Mouse (Mus musculus): ENCODE measurements around the gene C87436. TPM values are rescaled to one million over a fixed set of nuclear protein-coding genes. Genes with fewer than 3 reads are reported as not detected.

Gene C87436
- total RNA-seq (2014; rRNA removed): 20.5 and 24.8 TPM in 2 replicates
- 19.6 and 21.9 TPM in 2 replicates for polyA plus RNA-seq (2015; fragmentation: Nextera tagmentation; extraction: Ambion mirVana)

DNA sequence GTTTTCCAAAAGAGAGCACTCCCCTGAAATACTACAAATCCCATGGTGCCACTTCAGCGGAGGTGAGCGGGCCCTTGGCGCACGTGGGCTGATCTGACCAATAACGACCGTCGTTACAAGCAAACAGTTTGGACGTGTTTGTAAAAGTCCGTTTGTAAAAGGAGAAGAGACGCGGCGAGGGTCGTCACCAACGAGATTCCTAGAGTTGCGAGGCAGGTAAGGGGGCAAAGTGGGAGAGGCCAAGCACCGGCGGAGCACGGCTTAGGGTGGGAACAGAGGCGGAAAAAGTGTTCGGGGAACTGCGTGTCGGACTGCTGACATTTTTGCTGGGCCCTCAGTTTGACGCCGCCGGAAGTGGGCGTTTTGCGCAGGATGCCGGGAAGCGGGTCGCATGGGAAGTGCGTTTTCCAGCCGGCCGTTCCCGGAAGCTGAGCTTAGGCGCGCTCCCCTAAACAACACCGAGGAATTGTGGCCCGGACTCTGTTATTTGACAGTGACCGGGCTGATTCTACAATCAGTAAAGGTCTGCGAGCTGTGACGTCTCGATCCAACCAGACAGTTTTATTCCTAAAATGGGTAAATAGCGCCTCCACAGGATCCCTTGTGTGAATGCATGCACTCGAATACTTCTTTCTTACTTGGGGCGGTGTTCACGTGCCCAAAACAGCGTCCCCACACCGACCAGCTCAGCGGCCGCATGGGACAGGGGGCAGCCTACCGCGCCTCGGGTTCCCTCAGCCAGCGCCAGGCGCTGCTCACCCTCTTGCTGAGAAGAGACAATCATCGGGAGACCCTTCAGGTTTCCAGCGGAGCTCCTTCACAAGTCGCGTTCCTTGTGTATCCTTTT, at the start of gene C87436:
Gene C87436 (plus strand): TSS at position 103 of the 847 bp plus-strand sequence.
- Histone ChIP-seq H3K4me1 (ENCODE audit: insufficient read depth) (peaks cover 7% of the 10 kb centered on the region), H3K9me3 (ENCODE audit: low read length) (no peaks in the 10 kb centered on the region), H3K4me3 (ENCODE audit: low read depth, low read length) (peak within 1 kb of the TSS; percentile 52), H3K36me3 (ENCODE audit: insufficient read depth) (peaks cover 31% of the 10 kb centered on the region), H3K4me2 (ENCODE audit: low read depth) (peak within 1 kb of the TSS; percentile 62), H3K9ac (peak within 1 kb of the TSS; percentile 72), H3K27ac (ENCODE audit: low read depth, low read length) (peak within 1 kb of the TSS; percentile 82), H3K27me3 (ENCODE audit: insufficient read depth, low read length) (no peaks in the 10 kb centered on the region)
- WGBS: 2% methylated on average over 59 of the region's 59 CpGs
- ATAC-seq (peak; percentile 95), DNase-seq (peak; percentile 98)
- peak; percentile 78 for TF ChIP-seq CTCF (IDR thresholded peaks at IDR 0.05; ENCODE audit: low read depth)

GRCm38 (mm10) chr6:86388461-86388860, 49.7 kb upstream of the C87436 start:
- Histone ChIP-seq H3K27ac (ENCODE audit: low read depth, low read length) (no peak overlapping the region), H3K4me3 (ENCODE audit: low read depth, low read length) (no peak overlapping the region), H3K9ac (no peak overlapping the region), H3K27me3 (ENCODE audit: insufficient read depth, low read length) (no peaks in the 10 kb centered on the region), H3K36me3 (ENCODE audit: insufficient read depth) (peaks cover 66% of the 10 kb centered on the region), H3K4me2 (ENCODE audit: low read depth) (no peak overlapping the region), H3K4me1 (ENCODE audit: insufficient read depth) (no peaks in the 10 kb centered on the region), H3K9me3 (ENCODE audit: low read length) (no peaks in the 10 kb centered on the region)
- WGBS: 90% methylated on average over 18 of the region's 18 CpGs
- TF ChIP-seq CTCF (IDR thresholded peaks at IDR 0.05; ENCODE audit: low read depth): no peak
- ATAC-seq: no peak
- no peak for DNase-seq

DNA sequence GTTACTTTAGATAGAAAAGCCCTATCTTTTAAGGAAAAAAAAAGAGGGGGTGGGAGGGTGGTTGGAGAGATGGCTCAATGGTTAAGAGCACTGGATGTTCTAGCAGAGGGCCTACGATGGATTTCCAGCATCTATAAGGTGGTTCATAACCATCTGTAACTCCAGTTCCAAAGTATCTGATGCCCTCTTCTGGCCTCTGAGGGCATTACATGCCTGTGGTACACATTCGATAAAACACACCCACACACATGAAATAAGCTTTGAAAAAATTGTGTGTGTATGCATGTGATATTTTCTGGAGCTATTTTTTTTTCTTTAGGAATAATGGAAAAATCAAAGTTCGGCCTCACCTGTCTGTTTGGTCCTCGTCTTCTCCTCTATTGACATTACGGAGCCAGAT, 46.8 kb upstream of the C87436 start:
- Histone ChIP-seq H3K4me3 (ENCODE audit: low read depth, low read length) (no peak overlapping the region), H3K27me3 (ENCODE audit: insufficient read depth, low read length) (no peaks in the 10 kb centered on the region), H3K36me3 (ENCODE audit: insufficient read depth) (peaks cover 58% of the 10 kb centered on the region), H3K9me3 (ENCODE audit: low read length) (no peaks in the 10 kb centered on the region), H3K27ac (ENCODE audit: low read depth, low read length) (no peak overlapping the region), H3K4me1 (ENCODE audit: insufficient read depth) (peaks cover 7% of the 10 kb centered on the region; the same call in 1 of the 2 replicates), H3K9ac (no peak overlapping the region), H3K4me2 (ENCODE audit: low read depth) (no peak overlapping the region)
- TF ChIP-seq CTCF (IDR thresholded peaks at IDR 0.05; ENCODE audit: low read depth): peak; percentile 47
- WGBS: 96% methylated on average over 5 of the region's 5 CpGs
- no peak for DNase-seq
- no peak for ATAC-seq

GRCm38 (mm10) chr6:86393187-86393586, 45.0 kb upstream of the C87436 start:
- Histone ChIP-seq H3K27ac (ENCODE audit: low read depth, low read length) (no peak overlapping the region), H3K27me3 (ENCODE audit: insufficient read depth, low read length) (no peaks in the 10 kb centered on the region), H3K4me3 (ENCODE audit: low read depth, low read length) (no peak overlapping the region), H3K4me2 (ENCODE audit: low read depth) (no peak overlapping the region), H3K36me3 (ENCODE audit: insufficient read depth) (peaks cover 47% of the 10 kb centered on the region), H3K4me1 (ENCODE audit: insufficient read depth) (peaks cover 13% of the 10 kb centered on the region), H3K9me3 (ENCODE audit: low read length) (no peaks in the 10 kb centered on the region), H3K9ac (no peak overlapping the region)
- 97% methylated on average over 1 of the region's 1 CpGs for WGBS
- TF ChIP-seq CTCF (IDR thresholded peaks at IDR 0.05; ENCODE audit: low read depth): 0 out of 2 replicates have a peak, but pooled peaks have one; percentile 18
- DNase-seq (no peak), ATAC-seq (no peak)

GRCm38 (mm10) chr6:86394078-86394720, 44.0 kb upstream of the C87436 start:
- 90% methylated on average over 17 of the region's 17 CpGs for WGBS
- no peaks in the 10 kb centered on the region for H3K9me3 ChIP-seq (ENCODE audit: low read length)
- H3K9ac ChIP-seq: no peak overlapping the region
- no peak overlapping the region for H3K4me3 ChIP-seq (ENCODE audit: low read depth, low read length)
- no peak for TF ChIP-seq CTCF (IDR thresholded peaks at IDR 0.05; ENCODE audit: low read depth)
- peaks cover 37% of the 10 kb centered on the region for H3K36me3 ChIP-seq (ENCODE audit: insufficient read depth)
- no peaks in the 10 kb centered on the region for H3K27me3 ChIP-seq (ENCODE audit: insufficient read depth, low read length)
- DNase-seq: no peak
- H3K4me2 ChIP-seq (ENCODE audit: low read depth): no peak overlapping the region
- H3K4me1 ChIP-seq (ENCODE audit: insufficient read depth): peaks cover 13% of the 10 kb centered on the region
- no peak for ATAC-seq
- no peak overlapping the region for H3K27ac ChIP-seq (ENCODE audit: low read depth, low read length)

GRCm38 (mm10) chr6:86395021-86395420, 43.2 kb upstream of the C87436 start:
- no peak for DNase-seq
- Histone ChIP-seq H3K36me3 (ENCODE audit: insufficient read depth) (peaks cover 29% of the 10 kb centered on the region), H3K4me2 (ENCODE audit: low read depth) (peak overlapping the region; percentile 71), H3K4me1 (ENCODE audit: insufficient read depth) (peaks cover 13% of the 10 kb centered on the region), H3K27ac (ENCODE audit: low read depth, low read length) (no peak overlapping the region; the same call in 1 of the 2 replicates), H3K27me3 (ENCODE audit: insufficient read depth, low read length) (no peaks in the 10 kb centered on the region), H3K9me3 (ENCODE audit: low read length) (no peaks in the 10 kb centered on the region), H3K4me3 (ENCODE audit: low read depth, low read length) (peak overlapping the region; percentile 85; the same call in 1 of the 2 replicates), H3K9ac (no peak overlapping the region)
- WGBS: 81% methylated on average over 9 of the region's 9 CpGs
- TF ChIP-seq CTCF (IDR thresholded peaks at IDR 0.05; ENCODE audit: low read depth): no peak
- no peak for ATAC-seq

GRCm38 (mm10) chr6:86395969-86396368, 42.2 kb upstream of the C87436 start:
- peak overlapping the region; percentile 71 for H3K4me2 ChIP-seq (ENCODE audit: low read depth)
- peaks cover 19% of the 10 kb centered on the region for H3K36me3 ChIP-seq (ENCODE audit: insufficient read depth)
- H3K4me1 ChIP-seq (ENCODE audit: insufficient read depth): peaks cover 13% of the 10 kb centered on the region
- DNase-seq (peak; percentile 29), ATAC-seq (no peak)
- peak overlapping the region; percentile 97 for H3K9ac ChIP-seq
- H3K27ac ChIP-seq (ENCODE audit: low read depth, low read length): peak overlapping the region; percentile 95
- TF ChIP-seq CTCF (IDR thresholded peaks at IDR 0.05; ENCODE audit: low read depth): no peak
- peak overlapping the region; percentile 85 for H3K4me3 ChIP-seq (ENCODE audit: low read depth, low read length)
- 16% methylated on average over 10 of the region's 10 CpGs for WGBS
- H3K9me3 ChIP-seq (ENCODE audit: low read length): no peaks in the 10 kb centered on the region
- no peaks in the 10 kb centered on the region for H3K27me3 ChIP-seq (ENCODE audit: insufficient read depth, low read length)
